Mouse (Mus musculus) cerebellum, adult 2 months (tissue): ENCODE measurements around the gene Pcif1. TPM values are rescaled to one million over a fixed set of nuclear protein-coding genes. Genes with fewer than 3 reads are reported as not detected.

Source experiments
- DNase-seq, 2 experiments: peaks; one replicate each; pipeline ENCODE4 v3.0.0; 2021
- H3K27ac ChIP-seq: fragments of 200-500 bp; 2 replicates; pipeline ENCODE4 v1.5.1; 2012; ENCODE audit warnings: low read length, control low read depth, inconsistent platforms; ENCODE audit not compliant: insufficient read depth
- H3K27me3 ChIP-seq: fragments of 200-500 bp; 2 replicates; pipeline ENCODE4 v1.6.1; 2012; ENCODE audit warnings: inconsistent platforms, mild to moderate bottlenecking, low read length, moderate library complexity; ENCODE audit not compliant: control insufficient read depth, insufficient read depth
- H3K4me1 ChIP-seq: fragments of 200-500 bp; 2 replicates; pipeline ENCODE4 v1.6.1; 2011; ENCODE audit warnings: low read length; ENCODE audit not compliant: control insufficient read depth, insufficient read depth
- H3K4me3 ChIP-seq: fragments of 200-500 bp; replicated peaks from 2 replicates; pipeline ENCODE3; 2011; ENCODE audit warnings: mild to moderate bottlenecking, low read depth, low read length, control low read depth; ENCODE audit not compliant: insufficient read depth
- CTCF ChIP-seq: fragments of 200-500 bp; IDR thresholded peaks from 2 replicates; pipeline ENCODE4 v1.5.1; 2011; ENCODE audit warnings: low read depth, mild to moderate bottlenecking, control low read depth, low read length, moderate library complexity, borderline replicate concordance; ENCODE audit not compliant: insufficient read depth
- POLR2A ChIP-seq: fragments of 200-500 bp; IDR thresholded peaks from 2 replicates; pipeline ENCODE4 v1.6.1; 2011; ENCODE audit warnings: low read length, control low read depth, borderline replicate concordance; ENCODE audit not compliant: insufficient read depth
- WGBS: fragments of 180-500 bp; shearing (Covaris S2); methylation state at CpG from one replicate; pipeline ENCODE4 v1.1.7; 2018; 5-methylcytosine and 5-hydroxymethylcytosine counted together
- polyA plus RNA-seq: library from polyadenylated mRNA; depleted of rRNA; stranded (reverse); fragments of >200 nt; gene quantifications from 2 replicates; pipeline ENCODE4 v1.2.3, GENCODE M21; 2012

Gene Pcif1
- polyA plus RNA-seq, 1 experiment: 54.9 TPM

- no peak for TF ChIP-seq CTCF
- no peak for TF ChIP-seq POLR2A
- WGBS: 35% methylated on average over 9 of the region's 9 CpGs
- Histone ChIP-seq H3K4me1 (peaks cover 16% of the 10 kb centered on the region), H3K4me3 (no peak overlapping the region), H3K27me3 (no peaks in the 10 kb centered on the region), H3K27ac (no peak overlapping the region)
- peak in 1 of 2 experiments; percentile 18 for DNase-seq
Observed at GRCm38 (mm10) chr2:164882619-164883018, 3.5 kb downstream of the Pcif1 start.

GRCm38 (mm10) chr2:164885788-164886187 is 6.7 kb downstream of the Pcif1 start:
- H3K27ac ChIP-seq: no peak overlapping the region

DNA sequence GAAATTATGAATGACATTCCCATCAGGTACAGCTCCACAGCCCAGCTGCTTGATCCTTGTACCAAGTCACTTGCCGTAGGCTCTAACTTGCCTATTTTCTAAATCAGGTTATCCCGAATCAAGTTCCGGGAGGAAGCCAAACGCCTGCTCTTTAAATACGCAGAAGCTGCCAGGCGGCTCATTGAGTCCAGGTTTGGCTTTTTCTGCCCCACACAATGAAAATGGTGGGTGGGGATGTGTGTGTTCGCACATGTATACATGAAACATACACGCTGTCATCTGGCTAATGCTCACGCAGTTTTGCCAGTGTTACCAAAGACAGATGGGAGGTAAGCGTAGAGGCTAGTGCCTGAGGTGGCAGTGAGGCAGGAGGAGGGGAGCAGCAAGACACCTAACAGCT is 7.5 kb downstream of the Pcif1 start:
- H3K27me3 ChIP-seq: no peaks in the 10 kb centered on the region
- 86% methylated on average over 10 of the region's 10 CpGs for WGBS
- H3K4me1 ChIP-seq: peaks cover 16% of the 10 kb centered on the region
- peak in 1 of 2 experiments; percentile 14 for DNase-seq
- no peak for TF ChIP-seq CTCF
- no peak for TF ChIP-seq POLR2A
- H3K27ac ChIP-seq: no peak overlapping the region
- H3K4me3 ChIP-seq: no peak overlapping the region

More at GRCm38 (mm10) chr2:164885788-164886187, 6.7 kb downstream of the Pcif1 start:
- Histone ChIP-seq H3K4me1 (peaks cover 14% of the 10 kb centered on the region), H3K4me3 (no peak overlapping the region), H3K27me3 (no peaks in the 10 kb centered on the region)
- DNase-seq: peak; percentile 82 to 89
- no peak for TF ChIP-seq CTCF
- TF ChIP-seq POLR2A: no peak
- 7% methylated on average over 7 of the region's 7 CpGs for WGBS

DNA sequence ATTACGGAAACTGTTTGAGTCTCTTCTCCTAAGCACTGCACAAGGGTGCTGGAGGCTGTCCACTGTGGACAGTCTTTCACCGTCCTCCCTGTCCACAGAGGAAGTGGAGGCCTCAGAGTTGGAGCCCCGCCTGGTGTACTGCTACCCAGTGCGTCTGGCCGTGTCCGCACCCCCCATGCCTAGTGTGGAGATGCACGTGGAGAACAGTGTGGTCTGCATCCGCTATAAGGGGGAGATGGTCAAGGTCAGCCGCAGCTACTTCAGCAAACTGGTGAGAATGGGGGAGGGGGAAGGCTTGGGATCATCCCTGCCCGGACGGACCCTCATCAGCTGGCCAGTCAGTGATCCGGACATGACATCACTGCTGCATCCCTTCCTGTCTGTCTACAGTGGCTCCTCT is 9.9 kb downstream of the Pcif1 start:
- Histone ChIP-seq H3K27me3 (no peaks in the 10 kb centered on the region), H3K4me1 (peaks cover 38% of the 10 kb centered on the region), H3K27ac (no peak overlapping the region), H3K4me3 (no peak overlapping the region)
- no peak for TF ChIP-seq POLR2A
- no peak for TF ChIP-seq CTCF
- DNase-seq: peak in 1 of 2 experiments; percentile 30
- 74% methylated on average over 12 of the region's 12 CpGs for WGBS

- TF ChIP-seq CTCF: no peak
- no peak for TF ChIP-seq POLR2A
- DNase-seq: no peak
- H3K27ac ChIP-seq: no peak overlapping the region
- H3K4me1 ChIP-seq: peaks cover 47% of the 10 kb centered on the region
- 92% methylated on average over 2 of the region's 2 CpGs for WGBS
- no peaks in the 10 kb centered on the region for H3K27me3 ChIP-seq
- no peak overlapping the region for H3K4me3 ChIP-seq
Observed at GRCm38 (mm10) chr2:164889960-164890359, 10.9 kb downstream of the Pcif1 start.

GRCm38 (mm10) chr2:164890411-164891049 is 11.4 kb downstream of the Pcif1 start:
- Histone ChIP-seq H3K27me3 (no peaks in the 10 kb centered on the region), H3K27ac (no peak overlapping the region; the same call in 1 of the 2 replicates), H3K4me3 (no peak overlapping the region), H3K4me1 (peaks cover 47% of the 10 kb centered on the region)
- no peak for DNase-seq
- no peak for TF ChIP-seq POLR2A
- TF ChIP-seq CTCF: no peak
- 81% methylated on average over 24 of the region's 24 CpGs for WGBS

- DNase-seq: no peak
- H3K4me3 ChIP-seq: no peak overlapping the region
- WGBS: 61% methylated on average over 13 of the region's 13 CpGs
- TF ChIP-seq CTCF (no peak), POLR2A (no peak)
- H3K27me3 ChIP-seq: no peaks in the 10 kb centered on the region
- peak overlapping the region; percentile 25 for H3K27ac ChIP-seq
- peaks cover 44% of the 10 kb centered on the region for H3K4me1 ChIP-seq
Observed at GRCm38 (mm10) chr2:164891056-164891834, 12.1 kb downstream of the Pcif1 start.

GRCm38 (mm10) chr2:164891908-164892695 is 13.0 kb downstream of the Pcif1 start:
- H3K4me3 ChIP-seq: no peak overlapping the region
- peaks cover 47% of the 10 kb centered on the region for H3K4me1 ChIP-seq
- no peaks in the 10 kb centered on the region for H3K27me3 ChIP-seq
- TF ChIP-seq CTCF (no peak), POLR2A (no peak)
- peak overlapping the region; percentile 67 for H3K27ac ChIP-seq
- 13% methylated on average over 15 of the region's 15 CpGs for WGBS
- DNase-seq: peak; percentile 71 to 80
